Mouse (Mus musculus): ENCODE measurements around the gene Myo3b.

The Myo3b gene

DNA sequence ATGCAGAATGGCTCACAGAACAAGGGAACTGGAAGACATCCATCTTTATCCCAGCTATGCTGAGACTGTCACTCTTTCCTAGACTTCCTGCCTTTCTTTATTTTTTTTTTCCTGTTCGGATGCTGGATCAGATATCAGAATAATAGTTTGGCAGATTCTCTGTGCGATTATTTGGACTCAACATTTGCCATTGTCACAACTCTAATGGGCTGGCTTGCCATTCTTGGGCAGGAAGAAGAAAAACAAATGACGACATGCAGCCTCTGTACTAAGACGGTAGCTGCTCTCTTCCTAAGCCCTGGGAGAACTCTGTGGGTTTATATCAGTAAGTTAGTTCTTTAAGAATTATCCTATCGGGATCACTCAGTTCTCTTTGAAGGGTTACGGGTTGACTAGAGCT lies 89.7 kb downstream of the Myo3b start:
- DNase-seq (ENCODE audit: low spot score in 2 of 2) = no peak

GRCm38 (mm10) chr2:70129566-70129965 lies 90.6 kb downstream of the Myo3b start:
- DNase-seq (ENCODE audit: low spot score in 2 of 2) = no peak

GRCm38 (mm10) chr2:70133281-70133680 lies 94.4 kb downstream of the Myo3b start:
- no peak for DNase-seq (ENCODE audit: low spot score in 2 of 2)

- no peak for DNase-seq (ENCODE audit: low spot score in 2 of 2)
Observed at GRCm38 (mm10) chr2:70137226-70137998, 98.5 kb downstream of the Myo3b start.

DNA sequence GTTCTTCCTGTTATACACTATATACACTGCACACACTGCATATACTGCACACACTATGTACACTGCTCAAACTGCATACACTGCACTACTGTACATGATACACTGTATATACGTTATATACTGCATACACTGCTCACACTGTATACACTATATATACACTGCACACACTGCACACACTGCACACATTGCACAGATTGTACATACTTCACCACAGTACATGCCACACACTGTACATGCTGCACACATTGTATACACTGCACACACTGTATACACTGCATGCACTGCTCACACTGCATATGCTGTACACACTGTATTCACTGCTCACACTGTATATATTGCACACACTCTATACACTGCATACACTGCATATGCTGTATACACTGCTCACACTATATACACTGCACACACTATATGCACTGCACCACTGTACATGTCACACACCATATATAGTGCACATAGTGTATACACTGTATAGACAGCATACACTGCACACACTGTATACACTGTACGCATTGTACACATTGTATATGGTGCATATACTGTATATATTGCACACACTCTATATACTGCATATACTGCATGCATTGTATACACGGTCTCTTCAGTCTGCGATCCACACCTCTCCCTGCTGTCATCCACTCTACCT lies 104.7 kb downstream of the Myo3b start:
- no peak for DNase-seq (ENCODE audit: low spot score in 2 of 2)

- no peak for DNase-seq (ENCODE audit: low spot score in 2 of 2)
Observed at GRCm38 (mm10) chr2:70146993-70147581, 108.2 kb downstream of the Myo3b start.

DNA sequence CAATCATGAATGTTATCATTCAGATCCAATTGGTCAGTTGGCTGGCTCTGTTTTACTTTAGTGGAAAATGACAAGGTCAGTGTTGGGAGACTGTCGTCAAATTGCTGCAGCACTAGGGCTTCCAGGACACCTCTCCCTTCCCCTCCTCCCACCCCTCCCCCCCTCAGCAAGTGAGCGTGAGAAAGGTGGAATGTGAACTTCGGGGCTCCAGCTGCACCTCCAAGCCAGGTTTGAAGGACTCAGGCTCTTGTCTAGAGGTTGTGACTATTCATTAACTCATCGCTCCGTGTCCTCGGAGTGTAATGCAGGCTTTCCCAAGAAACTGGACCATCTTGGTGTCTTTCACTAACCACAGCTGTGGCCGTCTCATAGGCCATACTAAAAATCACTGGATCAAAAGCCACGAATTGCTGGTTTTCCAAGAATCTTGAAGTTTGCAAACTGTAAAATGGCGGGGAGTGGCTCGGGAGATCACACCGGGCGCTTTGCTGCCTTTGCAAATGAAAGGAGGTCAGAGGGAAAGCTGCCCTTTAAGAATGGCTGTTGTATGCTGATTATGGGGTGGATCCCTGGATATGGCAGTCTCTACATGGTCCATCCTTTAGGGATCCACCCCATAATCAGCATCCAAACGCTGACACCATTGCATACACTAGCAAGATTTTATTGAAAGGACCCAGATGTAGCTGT lies 110.0 kb downstream of the Myo3b start:
- DNase-seq (ENCODE audit: low spot score in 2 of 2) = no peak

DNA sequence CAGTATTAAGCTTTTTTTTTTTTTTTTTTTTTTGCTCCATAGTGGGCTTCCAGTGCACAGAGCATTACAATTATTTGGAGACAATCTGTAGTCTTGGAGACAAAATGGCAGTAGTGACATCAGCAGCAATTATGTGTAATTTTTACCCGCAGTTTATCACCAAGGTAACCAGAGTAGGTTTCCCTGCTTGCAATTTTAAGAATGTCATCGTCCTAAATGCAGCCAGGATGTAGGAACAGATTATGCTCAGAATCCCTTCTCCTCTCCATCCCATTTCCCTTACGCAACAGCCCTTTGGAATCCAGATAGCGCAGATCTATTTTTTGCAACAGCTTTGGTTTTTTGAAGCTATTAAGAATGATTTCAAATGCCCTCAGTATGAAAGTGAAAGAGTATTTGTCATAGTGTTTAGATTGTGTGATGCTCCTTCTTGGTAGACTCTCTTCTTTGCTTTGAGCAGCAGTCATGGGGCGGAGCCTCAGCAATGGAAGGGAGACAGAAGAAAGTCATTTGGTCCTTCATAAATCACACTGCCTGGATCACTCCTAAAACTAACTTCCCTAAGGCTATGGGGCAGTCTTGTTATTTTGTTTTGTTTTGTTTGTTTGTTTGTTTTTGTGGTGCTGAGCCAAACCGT lies 111.6 kb downstream of the Myo3b start:
- no peak for DNase-seq (ENCODE audit: low spot score in 2 of 2)

DNA sequence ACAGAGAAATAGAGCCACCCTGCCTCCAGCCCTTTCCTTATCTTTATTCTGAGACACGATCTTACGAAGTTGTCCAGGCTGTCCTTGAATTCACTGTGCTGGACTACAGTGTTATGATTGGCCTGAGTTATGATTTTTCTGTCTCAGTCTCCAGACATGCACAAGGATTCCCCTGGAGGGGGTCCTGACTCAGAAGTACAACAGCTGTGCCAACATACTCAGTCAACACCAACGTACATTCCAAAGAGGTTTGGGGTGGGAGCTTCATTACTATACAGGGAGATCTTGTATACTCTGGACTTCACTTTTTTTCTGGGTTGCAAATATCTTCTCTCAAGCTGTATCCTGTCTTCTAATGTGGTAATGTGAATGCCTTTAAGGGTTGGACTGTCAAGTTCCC lies 113.0 kb downstream of the Myo3b start:
- DNase-seq (ENCODE audit: low spot score in 2 of 2) = no peak

DNA sequence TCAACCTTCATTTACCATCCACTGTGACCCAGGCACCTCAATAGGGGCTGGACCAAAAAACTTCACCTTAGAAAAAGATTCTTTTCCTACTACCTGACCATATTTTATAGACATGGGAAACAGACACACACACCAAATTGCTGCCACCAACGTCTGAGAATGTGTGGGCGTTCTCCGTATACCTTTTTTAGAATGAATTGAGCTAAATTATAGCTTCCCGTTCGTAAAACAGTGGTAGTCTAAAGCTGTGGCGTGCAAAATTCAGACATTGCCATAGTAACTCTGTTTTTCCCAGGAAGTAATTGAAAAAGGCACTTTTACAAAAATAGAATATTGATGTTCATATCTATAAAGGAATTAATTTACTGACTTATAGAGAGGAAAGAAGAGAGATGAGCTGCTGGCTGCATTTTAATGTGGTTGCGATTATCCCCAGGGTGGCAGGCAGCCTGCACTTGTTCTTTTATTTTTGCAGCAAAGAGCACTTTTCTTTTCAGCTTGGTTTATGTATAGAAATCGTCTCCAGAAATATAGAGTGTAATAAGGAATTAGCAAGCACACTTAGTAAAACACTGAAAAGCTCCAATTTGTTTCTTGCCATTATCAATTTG lies 116.4 kb downstream of the Myo3b start:
- no peak for DNase-seq (ENCODE audit: low spot score in 2 of 2)

DNA sequence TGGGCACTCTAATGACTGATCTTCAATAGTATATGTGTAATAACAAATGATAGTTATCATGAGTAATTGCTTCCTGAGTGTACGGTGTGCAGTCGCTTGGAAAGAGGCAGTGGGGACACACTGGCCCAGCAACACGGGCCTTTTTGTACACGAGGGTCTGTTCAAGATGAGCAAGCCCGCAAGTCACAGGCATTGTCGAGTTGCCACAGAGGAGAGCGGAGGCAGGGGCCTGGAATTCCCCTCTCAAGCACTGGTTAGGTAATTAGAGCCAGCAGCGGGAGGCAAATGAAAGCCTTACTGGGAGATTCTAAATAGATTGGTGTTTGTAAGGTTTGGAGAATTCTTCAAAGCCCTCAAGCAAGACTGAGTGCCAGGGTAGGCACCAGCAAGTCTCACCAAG lies 120.6 kb downstream of the Myo3b start:
- DNase-seq (ENCODE audit: low spot score in 2 of 2) = no peak

GRCm38 (mm10) chr2:70166231-70166630 lies 127.3 kb downstream of the Myo3b start:
- no peak for DNase-seq (ENCODE audit: low spot score in 2 of 2)

GRCm38 (mm10) chr2:70167944-70168935 lies 129.3 kb downstream of the Myo3b start:
- no peak for DNase-seq (ENCODE audit: low spot score in 2 of 2)

- DNase-seq (ENCODE audit: low spot score in 2 of 2) = no peak
Observed at GRCm38 (mm10) chr2:70170469-70170868, 131.5 kb downstream of the Myo3b start.

GRCm38 (mm10) chr2:70176823-70177708 lies 138.1 kb downstream of the Myo3b start:
- no peak for DNase-seq (ENCODE audit: low spot score in 2 of 2)

DNA sequence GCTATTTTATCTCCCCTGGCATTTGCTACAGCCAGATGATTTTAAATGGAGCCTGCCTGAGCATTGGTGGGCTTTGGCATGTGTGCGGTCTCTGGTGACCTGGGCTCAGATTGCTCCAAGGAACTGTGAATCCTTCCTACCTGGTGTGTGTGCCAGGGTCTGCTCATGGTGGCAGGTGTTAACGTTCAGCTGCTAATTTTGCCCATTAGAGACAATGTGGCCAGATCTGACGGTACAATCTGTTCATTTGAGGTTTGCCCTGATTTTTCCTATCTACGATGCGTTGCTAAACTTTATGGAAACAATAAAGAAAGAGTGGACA lies 138.7 kb downstream of the Myo3b start:
- no peak for DNase-seq (ENCODE audit: low spot score in 2 of 2)

DNA sequence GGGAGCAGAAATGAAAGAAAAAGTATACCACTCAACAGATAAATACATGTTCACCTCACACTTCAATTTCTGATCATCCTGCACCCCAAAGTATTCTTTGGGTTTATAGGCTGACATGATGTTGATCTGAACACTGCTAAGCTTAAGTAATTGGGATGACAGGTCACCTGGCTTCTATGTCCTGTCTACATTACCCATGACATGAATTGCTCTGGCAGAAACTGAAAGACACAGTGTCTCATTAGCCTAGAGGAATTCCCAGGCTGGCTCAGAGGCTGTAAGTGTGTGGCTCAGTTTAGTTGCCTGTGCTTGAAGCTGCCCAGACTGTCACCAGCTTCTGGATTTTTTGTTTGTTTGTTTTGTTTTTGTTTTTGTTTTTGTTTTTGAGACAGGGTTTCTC lies 139.3 kb downstream of the Myo3b start:
- DNase-seq (ENCODE audit: low spot score in 2 of 2) = no peak

- no peak for DNase-seq (ENCODE audit: low spot score in 2 of 2)
Observed at GRCm38 (mm10) chr2:70182150-70182670, 143.3 kb downstream of the Myo3b start.

GRCm38 (mm10) chr2:70187040-70187439 lies 148.1 kb downstream of the Myo3b start:
- DNase-seq (ENCODE audit: low spot score in 2 of 2) = no peak
